Mouse (Mus musculus) liver, adult 10 weeks (tissue): ENCODE data around the gene Depdc1a. TPM values are rescaled to one million over a fixed set of nuclear protein-coding genes. Genes with fewer than 3 reads are reported as not detected.

Experiments used
- polyA plus RNA-seq: library from polyadenylated mRNA; stranded (reverse); fragments of 350-450 nt; fragmentation: Illumina TruSeq; extraction: RNeasy Lipid Tissue Mini Kit (QIAGEN cat#74804); gene quantifications from one replicate; pipeline ENCODE4 v1.2.3, GENCODE M21; 2014; ENCODE audit warnings: low read depth, low replicate concordance

Depdc1a gene
- polyA plus RNA-seq = not detected

GRCm38 (mm10) chr3:159495243-159495801, at the start of gene Depdc1a:
Gene Depdc1a (plus strand): TSS chr3:159495433.

Other genes starting within 250 kb of the Depdc1a start
- gene Rpe65, start 103.7 kb downstream of the Depdc1a start, polyA plus RNA-seq = not detected